Mouse (Mus musculus) C2C12 (cell line): ENCODE measurements around the gene Agt.

Source experiments
- CEBPB ChIP-seq: IDR thresholded peaks from one replicate; pipeline ENCODE4 v1.6.1; 2011; ENCODE audit warnings: low read depth, mild to moderate bottlenecking, control low read depth, moderate library complexity
- CTCF ChIP-seq: IDR thresholded peaks from one replicate; pipeline ENCODE4 v1.5.1; 2011; ENCODE audit not compliant: control insufficient read depth, insufficient read depth, insufficient read length
- MAX ChIP-seq: IDR thresholded peaks from one replicate; pipeline ENCODE4 v1.6.1; 2011; ENCODE audit warnings: mild to moderate bottlenecking, control low read depth
- MYOD1 ChIP-seq: IDR thresholded peaks from one replicate; pipeline ENCODE4 v1.6.1; 2011; ENCODE audit warnings: low read depth; ENCODE audit not compliant: control insufficient read depth, insufficient read length
- MYOG ChIP-seq: IDR thresholded peaks from one replicate; pipeline ENCODE4 v1.6.1; 2011; ENCODE audit not compliant: control insufficient read depth, insufficient read length; ENCODE audit errors: extremely low read depth

- TF ChIP-seq CTCF = no peak
- TF ChIP-seq MYOD1 = no peak
- no peak for TF ChIP-seq MAX
- TF ChIP-seq CEBPB = no peak
- TF ChIP-seq MYOG = no peak
Measured at GRCm38 (mm10) chr8:124530996-124531395, 38.5 kb downstream of the Agt start.
